Mouse (Mus musculus) brain, embryonic 18.5 days (tissue): ENCODE data around the gene Epsti1.

Experiments used
- DNase-seq: peaks from one replicate; pipeline ENCODE4 v3.0.0-alpha.2; 2012; ENCODE audit warnings: low read depth, low spot score

The Epsti1 gene

DNA sequence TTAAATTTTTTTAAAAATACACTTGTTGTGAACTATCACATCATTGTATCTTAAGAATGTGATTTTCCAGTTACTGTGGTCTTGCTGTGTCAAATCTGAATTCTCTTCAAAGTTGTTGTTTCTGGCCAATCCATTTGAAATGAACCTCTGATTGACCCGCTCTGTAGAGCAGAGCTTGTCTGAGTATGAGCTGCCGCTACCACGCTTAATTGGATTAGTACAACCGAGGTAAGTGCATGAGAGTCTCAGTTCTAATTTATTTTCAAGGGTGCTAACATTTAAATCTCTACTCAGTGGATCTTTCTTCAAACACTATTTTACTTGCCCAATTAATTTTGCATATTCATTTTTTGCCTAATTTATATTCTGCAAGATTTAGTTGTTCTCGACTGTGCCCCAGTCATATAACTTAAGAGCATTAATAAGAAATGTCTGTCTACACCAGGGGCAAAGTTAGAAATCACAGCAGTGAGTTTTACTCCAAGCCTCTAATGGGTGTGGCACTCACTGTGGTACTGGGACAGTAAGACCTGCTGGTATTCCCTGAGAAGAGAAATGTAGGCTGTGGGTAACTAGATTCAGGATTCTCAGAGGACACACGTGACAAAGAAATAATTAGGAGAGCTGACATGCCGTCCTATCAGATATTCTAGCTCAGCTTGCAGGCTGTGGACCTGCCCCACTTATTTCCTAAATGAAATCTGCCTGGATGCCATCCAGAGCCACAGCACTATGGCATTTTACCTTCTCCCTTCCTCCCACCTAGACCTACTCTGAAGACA, 111.7 kb downstream of the Epsti1 start:
- no peak for DNase-seq

DNA sequence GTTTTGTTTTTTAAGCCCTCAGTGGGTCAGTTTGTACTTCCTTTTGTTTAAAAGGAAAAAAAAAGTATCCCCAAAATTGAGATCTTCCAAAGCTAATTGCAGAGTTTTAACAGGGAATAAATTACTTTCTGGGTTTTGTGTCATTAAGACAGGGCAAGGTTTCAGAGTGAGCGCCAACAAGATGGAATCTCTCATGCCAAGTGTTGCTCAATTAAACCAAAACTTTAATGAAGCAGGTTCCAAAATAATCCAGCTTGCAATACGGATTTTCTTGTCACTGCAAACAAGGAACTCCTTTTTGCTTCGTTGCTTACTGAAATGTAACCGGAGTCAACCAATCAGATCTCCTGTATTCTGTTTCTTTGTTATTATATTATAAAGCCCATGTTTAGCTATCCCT, 112.4 kb downstream of the Epsti1 start:
- DNase-seq = no peak

DNA sequence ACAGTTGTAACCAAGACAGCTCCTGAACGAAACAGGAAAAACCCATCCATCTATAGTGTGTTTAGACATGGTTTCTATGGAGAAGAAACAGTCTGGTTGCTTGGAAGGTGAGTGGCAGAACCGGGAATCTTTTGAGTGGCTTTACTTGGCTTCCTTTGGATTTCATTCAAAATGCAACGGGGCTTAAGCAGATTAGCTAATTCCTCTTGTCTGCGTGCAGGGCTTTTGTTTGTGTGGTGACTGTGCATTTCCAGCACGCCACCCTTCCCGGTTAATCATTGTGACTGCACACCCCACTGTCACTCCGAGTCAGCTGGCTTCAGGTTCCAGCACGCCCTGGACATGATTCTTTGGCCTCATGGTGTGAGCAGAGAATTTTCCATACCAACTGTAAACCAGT, 115.9 kb downstream of the Epsti1 start:
- DNase-seq = no peak

DNA sequence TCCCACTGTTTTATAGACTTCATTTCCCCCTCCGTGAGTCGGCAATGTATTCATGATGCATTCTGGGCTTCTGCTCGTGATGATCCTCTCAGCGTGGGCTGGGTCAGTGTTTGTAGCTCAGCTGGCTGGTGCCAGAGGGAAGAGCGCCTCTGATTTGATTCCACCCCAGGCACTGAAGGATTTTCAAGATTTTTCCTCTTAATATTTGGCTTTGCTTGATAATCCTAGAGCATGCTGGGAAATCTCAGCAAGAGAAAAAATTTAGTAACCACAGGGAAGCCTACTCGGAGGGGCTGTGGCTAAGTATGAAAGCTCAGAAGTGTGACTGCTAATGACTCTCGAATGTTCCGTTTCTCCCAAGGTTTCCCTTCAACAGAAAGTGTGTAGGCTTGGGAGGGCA, 134.8 kb downstream of the Epsti1 start:
- DNase-seq = no peak

DNA sequence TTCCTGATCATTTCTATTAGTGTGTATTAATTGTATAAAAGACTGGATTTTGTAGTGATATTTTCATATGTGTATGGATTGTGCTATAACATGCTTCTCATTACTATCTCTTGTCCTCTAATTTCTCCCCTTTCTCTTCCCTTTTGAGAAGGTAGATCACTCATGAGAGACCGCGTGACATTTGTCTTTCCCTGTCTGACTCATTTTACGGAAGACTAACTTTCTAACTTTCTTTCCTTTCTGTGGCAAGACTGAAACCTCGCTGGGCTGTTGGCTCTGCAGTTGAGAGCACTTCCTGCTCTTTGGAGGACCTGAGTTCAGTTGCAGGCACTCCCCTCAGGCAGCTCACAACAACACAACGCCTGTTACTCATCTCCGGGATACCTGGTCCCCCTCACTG, 136.6 kb downstream of the Epsti1 start:
- DNase-seq = no peak

DNA sequence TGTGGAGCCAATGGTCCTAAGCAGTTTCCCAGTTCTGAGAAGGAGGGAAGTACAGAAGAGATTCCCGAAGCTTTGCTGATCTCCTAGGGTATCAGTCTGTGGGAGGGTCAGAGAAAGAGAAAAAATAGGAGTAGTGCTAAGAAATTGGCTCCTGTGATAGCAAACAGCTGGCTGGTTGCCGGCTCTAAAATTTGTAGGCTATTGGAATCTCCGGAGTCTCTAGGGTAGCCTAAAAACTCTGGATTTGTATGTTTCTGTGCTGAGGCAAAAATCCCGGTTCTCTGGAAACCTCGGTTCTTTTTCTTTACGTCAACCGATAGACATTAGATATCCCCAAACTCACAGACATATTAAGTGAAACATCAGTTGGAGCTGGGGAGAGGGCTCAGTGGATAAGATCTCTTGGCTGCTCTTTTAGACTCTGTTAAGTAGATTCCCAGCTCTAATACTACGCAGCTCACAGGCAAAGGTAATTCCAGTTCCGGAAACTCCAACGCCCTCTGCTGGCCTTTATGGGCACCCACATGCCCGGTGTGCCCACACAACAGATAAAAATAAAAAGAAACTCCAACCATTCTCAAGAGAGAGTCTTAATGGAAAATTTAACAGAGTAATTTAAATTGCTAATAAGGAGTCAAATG, 138.0 kb downstream of the Epsti1 start:
- no peak for DNase-seq

DNA sequence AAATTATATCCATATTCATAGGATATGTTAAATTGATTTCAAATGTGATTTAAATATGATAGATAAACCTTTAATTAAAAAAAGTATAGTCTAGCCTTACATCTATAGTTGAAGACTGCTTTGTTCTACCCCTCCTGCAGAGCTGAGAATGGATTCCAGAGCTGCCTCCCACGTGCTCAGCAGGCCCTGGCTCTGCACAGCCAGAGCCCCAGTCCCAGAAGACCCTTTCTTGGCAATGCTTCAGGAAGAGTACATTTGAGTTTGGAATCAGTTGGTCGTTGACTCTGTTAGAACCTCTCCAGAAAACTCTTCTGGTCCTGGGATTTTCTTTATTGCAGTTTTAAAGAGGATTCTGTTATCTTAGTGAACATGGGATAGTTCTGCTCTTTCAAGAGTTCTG, 139.0 kb downstream of the Epsti1 start:
- DNase-seq = no peak

DNA sequence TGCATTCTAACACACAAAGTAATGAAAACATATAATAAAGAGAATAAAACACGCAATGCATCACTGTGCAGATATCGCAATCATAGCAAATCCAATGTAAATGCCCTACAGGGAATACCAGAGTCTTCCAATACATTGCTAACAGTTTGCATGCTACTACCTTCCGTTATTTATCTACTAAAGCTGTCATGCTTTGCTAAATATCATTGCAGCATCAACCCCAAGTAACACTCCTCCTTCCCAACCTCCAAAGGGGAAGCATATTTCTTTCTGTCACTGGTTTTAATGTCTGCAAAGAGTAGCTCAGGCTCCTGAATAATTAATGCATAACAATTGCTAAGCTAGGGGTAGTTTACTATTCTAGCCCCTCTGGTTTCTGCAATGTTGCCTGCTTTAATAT, 144.2 kb downstream of the Epsti1 start:
- no peak for DNase-seq

DNA sequence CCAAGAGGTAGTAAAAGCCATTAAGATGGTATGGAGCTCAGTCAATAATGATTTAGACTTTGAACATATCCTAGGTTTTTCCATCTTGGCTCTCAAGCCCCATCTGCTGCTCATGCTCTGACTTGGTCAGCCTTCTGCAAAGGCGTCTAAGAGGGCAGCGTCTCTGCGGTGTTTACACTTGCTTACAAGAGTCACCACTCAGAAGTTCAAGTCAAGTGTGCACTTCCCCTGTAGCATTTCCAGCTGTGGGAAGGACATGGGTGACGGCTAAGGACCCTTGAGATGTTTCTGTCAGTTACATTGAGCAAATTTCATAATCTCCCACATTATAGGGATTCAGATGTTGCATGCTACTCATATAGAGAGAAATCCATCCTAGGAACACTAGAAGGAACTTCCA, 144.6 kb downstream of the Epsti1 start:
- DNase-seq = no peak
